Mouse (Mus musculus) MEL (cell line): Measurements from ENCODE around the gene Sult6b2. TPM values are rescaled to one million over a fixed set of nuclear protein-coding genes. Genes with fewer than 3 reads are reported as not detected.

Source experiments
- DNase-seq: peaks from one replicate; pipeline ENCODE4 v3.0.0; 2011; ENCODE audit warnings: low read depth, low spot score
- H3K27ac ChIP-seq: 2 replicates; pipeline ENCODE4 v1.5.1; 2012; ENCODE audit warnings: low read depth, mild to moderate bottlenecking, control low read depth, low read length, moderate library complexity; ENCODE audit not compliant: control insufficient read depth
- H3K27me3 ChIP-seq, 2 experiments: fragments of 150-350 bp in 1 of 2; sonication (generic) in 1 of 2; 2 replicates each; pipeline ENCODE4 v1.6.1; 2012; ENCODE audit warnings: low read length in 2 of 2, mild to moderate bottlenecking in 2 of 2, improper control_type of control experiment in 1 of 2, moderate library complexity in 1 of 2; ENCODE audit not compliant: insufficient read depth in 2 of 2, control insufficient read depth in 1 of 2
- H3K36me3 ChIP-seq, 2 experiments: 2 replicates each; pipeline ENCODE4 v1.6.1; 2012 to 2014; ENCODE audit warnings: low read length in 2 of 2, improper control_type of control experiment in 1 of 2, inconsistent platforms in 1 of 2, mild to moderate bottlenecking in 1 of 2; ENCODE audit not compliant: insufficient read depth in 2 of 2, control insufficient read depth in 1 of 2
- H3K4me1 ChIP-seq, 2 experiments: fragments of 150-350 bp in 1 of 2; sonication (generic) in 1 of 2; 2 replicates each; pipeline ENCODE4 v1.6.1; 2012; ENCODE audit warnings: low read length in 2 of 2, improper control_type of control experiment in 1 of 2, mild to moderate bottlenecking in 1 of 2; ENCODE audit not compliant: insufficient read depth in 2 of 2, control insufficient read depth in 1 of 2
- H3K4me3 ChIP-seq, 2 experiments: fragments of 150-350 bp in 1 of 2; sonication (generic) in 1 of 2; 2 replicates each; pipeline ENCODE4 v1.5.1; 2012; ENCODE audit warnings: low read depth in 2 of 2, low read length in 2 of 2, mild to moderate bottlenecking in 2 of 2, moderate library complexity in 2 of 2, control low read depth in 1 of 2, improper control_type of control experiment in 1 of 2; ENCODE audit not compliant: control insufficient read depth in 1 of 2, insufficient read depth in 1 of 2
- H3K79me2 ChIP-seq: 2 replicates; pipeline ENCODE4 v1.6.1; 2012; ENCODE audit warnings: mild to moderate bottlenecking, low read length, moderate library complexity; ENCODE audit not compliant: control insufficient read depth, poor library complexity, insufficient read depth
- H3K9ac ChIP-seq: 2 replicates; pipeline ENCODE4 v1.6.1; 2012; ENCODE audit warnings: low read depth, mild to moderate bottlenecking, control low read depth, low read length, moderate library complexity; ENCODE audit not compliant: control insufficient read depth, poor library complexity, severe bottlenecking
- H3K9me3 ChIP-seq: fragments of 150-350 bp; sonication (generic); replicated peaks from 2 replicates; pipeline ENCODE4 v1.6.1; 2012; ENCODE audit warnings: mild to moderate bottlenecking, low read length, improper control_type of control experiment, moderate library complexity; ENCODE audit not compliant: insufficient read depth
- CTCF ChIP-seq, 3 experiments: IDR thresholded peaks in 2 of 3; conservative IDR thresholded peaks in 1 of 3; 2 replicates each; pipeline ENCODE4 v1.5.1; 2011 to 2012; ENCODE audit warnings: low read length in 3 of 3, low read depth in 2 of 3, mild to moderate bottlenecking in 2 of 3, improper control_type of control experiment in 1 of 3, inconsistent platforms in 1 of 3, mixed read lengths in 1 of 3, moderate library complexity in 1 of 3; ENCODE audit not compliant: control insufficient read depth in 1 of 3, insufficient read depth in 1 of 3, poor library complexity in 1 of 3, severe bottlenecking in 1 of 3
- E2F4 ChIP-seq: IDR thresholded peaks from 2 replicates; pipeline ENCODE4 v1.6.1; 2011; ENCODE audit warnings: low read depth, low read length, improper control_type of control experiment, borderline replicate concordance
- ELF1 ChIP-seq: IDR thresholded peaks from 2 replicates; pipeline ENCODE4 v1.6.1; 2014; ENCODE audit warnings: low read depth, mild to moderate bottlenecking, inconsistent platforms, low read length, improper control_type of control experiment, moderate library complexity
- EP300 ChIP-seq, 2 experiments: IDR thresholded peaks; 2 replicates each; pipeline ENCODE4 v1.6.1; 2011; ENCODE audit warnings: improper control_type of control experiment in 2 of 2, low read length in 2 of 2, low read depth in 1 of 2, mild to moderate bottlenecking in 1 of 2
- ETS1 ChIP-seq: IDR thresholded peaks from 2 replicates; pipeline ENCODE4 v1.6.1; 2012; ENCODE audit warnings: low read depth, mild to moderate bottlenecking, inconsistent platforms, low read length, improper control_type of control experiment, moderate library complexity
- GABPA ChIP-seq: IDR thresholded peaks from 2 replicates; pipeline ENCODE4 v1.6.1; 2012; ENCODE audit warnings: low read depth, mild to moderate bottlenecking, inconsistent platforms, low read length, improper control_type of control experiment, moderate library complexity
- HCFC1 ChIP-seq: IDR thresholded peaks from 2 replicates; pipeline ENCODE4 v1.6.1; 2012; ENCODE audit warnings: low read depth, mild to moderate bottlenecking, inconsistent platforms, low read length, improper control_type of control experiment, moderate library complexity
- JUND ChIP-seq: IDR thresholded peaks from 2 replicates; pipeline ENCODE4 v1.6.1; 2011; ENCODE audit warnings: low read depth, mild to moderate bottlenecking, improper control_type of control experiment, low read length
- KAT2A ChIP-seq: conservative IDR thresholded peaks from 2 replicates; pipeline ENCODE4 v1.6.1; 2012; ENCODE audit warnings: low read depth, low read length, improper control_type of control experiment, inconsistent platforms
- MAFK ChIP-seq: IDR thresholded peaks from 2 replicates; pipeline ENCODE4 v1.6.1; 2011; ENCODE audit warnings: low read depth, mild to moderate bottlenecking, low read length, improper control_type of control experiment, borderline replicate concordance
- MAZ ChIP-seq: IDR thresholded peaks from 2 replicates; pipeline ENCODE4 v1.6.1; 2012; ENCODE audit warnings: low read depth, mild to moderate bottlenecking, inconsistent platforms, low read length, improper control_type of control experiment
- MEF2A ChIP-seq: IDR thresholded peaks from 2 replicates; pipeline ENCODE4 v1.6.1; 2014; ENCODE audit warnings: low read depth, mild to moderate bottlenecking, inconsistent platforms, low read length, improper control_type of control experiment; ENCODE audit not compliant: poor library complexity, insufficient replicate concordance, severe bottlenecking; ENCODE audit errors: extremely low read depth
- MXI1 ChIP-seq: IDR thresholded peaks from 2 replicates; pipeline ENCODE4 v1.6.1; 2011; ENCODE audit warnings: mild to moderate bottlenecking, low read depth, low read length, improper control_type of control experiment
- MYB ChIP-seq: IDR thresholded peaks from 2 replicates; pipeline ENCODE4 v1.6.1; 2011; ENCODE audit warnings: mild to moderate bottlenecking, low read depth, low read length, improper control_type of control experiment
- MYC ChIP-seq: IDR thresholded peaks from 2 replicates; pipeline ENCODE4 v1.6.1; 2011; ENCODE audit warnings: low read depth, mild to moderate bottlenecking, low read length, improper control_type of control experiment, moderate library complexity
- NELFE ChIP-seq: IDR thresholded peaks from 2 replicates; pipeline ENCODE4 v1.6.1; 2011; ENCODE audit warnings: low read depth, low read length, improper control_type of control experiment
- NRF1 ChIP-seq: IDR thresholded peaks from 2 replicates; pipeline ENCODE4 v1.6.1; 2014; ENCODE audit warnings: low read depth, mild to moderate bottlenecking, inconsistent platforms, low read length, improper control_type of control experiment, moderate library complexity; ENCODE audit not compliant: poor library complexity, insufficient read depth, severe bottlenecking
- POLR2AphosphoS5 ChIP-seq: IDR thresholded peaks from 2 replicates; pipeline ENCODE4 v1.6.1; 2012; ENCODE audit warnings: low read depth, borderline replicate concordance, mild to moderate bottlenecking, inconsistent platforms, low read length, moderate library complexity, mixed read lengths
- TAL1 ChIP-seq: IDR thresholded peaks from 2 replicates; pipeline ENCODE4 v1.6.1; 2012; ENCODE audit warnings: mild to moderate bottlenecking, inconsistent platforms, low read length, moderate library complexity, mixed read lengths
- TCF12 ChIP-seq: IDR thresholded peaks from 2 replicates; pipeline ENCODE4 v1.6.1; 2014; ENCODE audit warnings: low read depth, mild to moderate bottlenecking, inconsistent platforms, low read length, improper control_type of control experiment, moderate library complexity
- USF1 ChIP-seq: IDR thresholded peaks from 2 replicates; pipeline ENCODE4 v1.6.1; 2014; ENCODE audit warnings: low read depth, mild to moderate bottlenecking, inconsistent platforms, low read length, improper control_type of control experiment, moderate library complexity
- USF2 ChIP-seq, 2 experiments: IDR thresholded peaks; 2 replicates each; pipeline ENCODE4 v1.6.1; 2011 to 2012; ENCODE audit warnings: improper control_type of control experiment in 2 of 2, low read length in 2 of 2, borderline replicate concordance in 1 of 2, inconsistent platforms in 1 of 2, low read depth in 1 of 2, mild to moderate bottlenecking in 1 of 2; ENCODE audit not compliant: insufficient read depth in 1 of 2
- ZC3H11A ChIP-seq: IDR thresholded peaks from 2 replicates; pipeline ENCODE4 v1.6.1; 2012; ENCODE audit warnings: low read depth, mild to moderate bottlenecking, inconsistent platforms, low read length, improper control_type of control experiment
- ZKSCAN1 ChIP-seq: IDR thresholded peaks from 2 replicates; pipeline ENCODE4 v1.6.1; 2012; ENCODE audit warnings: low read depth, mild to moderate bottlenecking, inconsistent platforms, low read length, improper control_type of control experiment, moderate library complexity
- ZMIZ1 ChIP-seq: IDR thresholded peaks from 2 replicates; pipeline ENCODE4 v1.6.1; 2012; ENCODE audit warnings: low read depth, mild to moderate bottlenecking, inconsistent platforms, low read length, improper control_type of control experiment, moderate library complexity
- polyA plus RNA-seq, 2 experiments: library from polyadenylated mRNA; stranded (reverse) in 1 of 2; unstranded in 1 of 2; fragments of >175 nt in 1 of 2; fragments of >200 nt in 1 of 2; gene quantifications; 2 replicates each; pipeline versions ENCODE4 v1.2.1 to v1.2.4; 2012; ENCODE audit warnings: low replicate concordance in 2 of 2, low read depth in 1 of 2; ENCODE audit not compliant: insufficient read length in 2 of 2, insufficient read depth in 1 of 2, missing spikeins in 1 of 2
- total RNA-seq: library from RNA; depleted of rRNA; stranded (reverse); fragments of 300-350 nt; gene quantifications from 2 replicates; pipeline ENCODE4 v1.2.3, GENCODE M21; 2012

Sult6b2 gene
- total and polyA plus RNA-seq, 3 experiments = 0.07 TPM; not detected in 2

DNA sequence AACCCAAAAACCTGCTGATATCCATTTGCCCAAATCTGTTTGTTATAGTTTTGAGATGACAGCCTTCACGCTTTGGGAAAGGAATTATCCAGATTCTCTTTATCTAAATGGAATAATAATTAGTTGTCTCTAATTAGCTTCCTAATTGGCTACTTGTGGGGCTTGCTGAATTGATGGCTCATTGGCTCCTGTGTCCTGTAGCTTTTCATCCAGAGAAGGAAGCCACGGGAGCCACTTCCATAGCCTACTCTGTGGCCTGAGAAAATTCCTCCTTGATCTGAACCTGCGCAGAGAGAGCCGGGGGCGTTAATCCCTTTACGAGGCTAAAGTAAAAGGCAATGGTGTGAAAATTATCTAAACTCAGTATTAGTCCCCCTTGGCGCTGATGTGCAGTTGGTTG, 23.0 kb downstream of the Sult6b2 start:
- Histone ChIP-seq H3K9me3 (no peaks in the 10 kb centered on the region), H3K4me1 (peaks cover 5 to 20% of the 10 kb centered on the region in 2 experiments), H3K79me2 (no peaks in the 10 kb centered on the region), H3K36me3 (peaks cover 0 to 16% of the 10 kb centered on the region in 2 experiments; a peak in 2 of 4 replicates), H3K27ac (no peak overlapping the region), H3K4me3 (no peak overlapping the region), H3K27me3 (no peaks in the 10 kb centered on the region), H3K9ac (no peak overlapping the region)
- DNase-seq = no peak
- TF ChIP-seq ELF1 = no peak
- TF ChIP-seq HCFC1 = no peak
- no peak for TF ChIP-seq USF2 (IDR thresholded peaks at IDR 0.05; ENCODE audit: borderline replicate concordance in 1 of 2, insufficient read depth in 1 of 2, low read depth in 1 of 2, low read length in 2 of 2)
- TF ChIP-seq ZKSCAN1 = no peak
- no peak for TF ChIP-seq MYC
- no peak for TF ChIP-seq USF1
- TF ChIP-seq MYB = no peak
- no peak for TF ChIP-seq GABPA
- no peak for TF ChIP-seq ZMIZ1
- TF ChIP-seq EP300 (IDR thresholded peaks at IDR 0.05; ENCODE audit: low read depth in 1 of 2, low read length in 2 of 2) = no peak
- no peak for TF ChIP-seq JUND
- TF ChIP-seq MAZ = no peak
- TF ChIP-seq E2F4 = no peak
- TF ChIP-seq KAT2A = no peak

DNA sequence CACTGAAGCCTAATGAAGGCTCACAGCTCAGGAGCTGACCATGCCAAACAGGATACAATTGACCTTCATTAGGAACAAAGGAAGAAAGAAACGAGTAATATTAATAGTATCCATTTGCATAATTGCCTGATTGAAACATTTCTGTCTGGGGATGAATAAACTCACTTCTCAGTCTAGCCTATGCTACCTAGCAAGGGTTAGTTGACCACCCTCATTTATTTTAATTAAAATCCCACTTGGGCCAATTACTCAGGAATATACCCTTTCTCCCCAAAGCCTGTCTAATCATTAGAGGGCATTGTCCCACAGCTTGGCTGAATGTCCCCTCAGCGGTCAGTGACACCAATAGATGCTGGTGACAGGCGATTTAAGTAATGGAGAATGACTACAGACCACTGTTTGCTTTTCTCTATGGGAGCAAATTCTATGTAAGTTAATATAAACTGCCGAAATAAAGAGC, 23.7 kb downstream of the Sult6b2 start:
- no peaks in the 10 kb centered on the region for H3K9me3 ChIP-seq
- H3K9ac ChIP-seq = no peak overlapping the region
- H3K4me3 ChIP-seq = no peak overlapping the region
- peaks cover 0 to 23% of the 10 kb centered on the region in 2 experiments; a peak in 2 of 4 replicates for H3K36me3 ChIP-seq
- no peaks in the 10 kb centered on the region for H3K27me3 ChIP-seq
- H3K27ac ChIP-seq = no peak overlapping the region
- DNase-seq = no peak
- TF ChIP-seq ZKSCAN1 (no peak), NELFE (no peak), ZMIZ1 (no peak), KAT2A (no peak), TCF12 (no peak), CTCF (IDR thresholded peaks at IDR 0.05 in 2 of 3, conservative IDR thresholded peaks at IDR 0.05 in 1 of 3; ENCODE audit: control insufficient read depth in 1 of 3, insufficient read depth in 1 of 3, low read depth in 2 of 3, low read length in 3 of 3, poor library complexity in 1 of 3, severe bottlenecking in 1 of 3) (no peak), ETS1 (no peak), POLR2AphosphoS5 (no peak), TAL1 (no peak), ZC3H11A (no peak), MAFK (no peak), MXI1 (no peak), MEF2A (no peak), NRF1 (no peak)
- H3K79me2 ChIP-seq = no peaks in the 10 kb centered on the region
- peaks cover 7 to 26% of the 10 kb centered on the region in 2 experiments for H3K4me1 ChIP-seq
